Mouse (Mus musculus): ENCODE measurements around the gene Isoc2a. TPM values are rescaled to one million over a fixed set of nuclear protein-coding genes. Genes with fewer than 3 reads are reported as not detected.
"Not testable (repeated sequence)": the region's sequence is repeated elsewhere in the genome, so short reads cannot be mapped to it uniquely, and the experiment has no call there.

Gene Isoc2a
- polyA plus RNA-seq, 1 experiment from 2014 or later, result 0.88 TPM

DNA sequence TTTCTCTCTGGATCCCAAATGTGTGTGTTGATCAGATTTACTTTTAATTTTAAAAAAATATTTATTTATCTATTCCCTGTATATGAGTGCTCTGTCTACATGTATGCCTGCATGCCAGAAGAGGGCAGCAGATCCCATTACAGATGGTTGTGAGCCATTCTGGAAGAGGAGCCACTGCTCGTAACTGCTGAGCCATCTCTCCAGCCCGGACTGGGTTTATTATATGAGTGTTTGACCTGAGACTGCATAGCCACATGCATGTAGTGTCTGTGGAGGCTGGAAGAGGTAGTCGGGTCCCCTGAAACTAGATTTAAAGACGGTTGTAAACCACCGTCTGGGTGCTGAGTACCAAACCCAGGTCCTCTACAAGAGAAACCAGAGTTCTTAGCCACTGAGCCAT is 11.9 kb upstream of the Isoc2a start:
- peak; percentile 65 for DNase-seq
- no peak overlapping the region for H3K9ac ChIP-seq
- 0 out of 2 replicates have a peak, but pooled peaks cover 3% of the 10 kb centered on the region for H3K4me1 ChIP-seq (ENCODE audit: insufficient read depth)
- WGBS, result 70% methylated on average over 5 of the region's 5 CpGs
- no peak overlapping the region for H3K27ac ChIP-seq (ENCODE audit: low read depth)
- ATAC-seq (ENCODE audit: insufficient read depth), result peak; percentile 22; the same call in 1 of the 2 replicates
- peak; percentile 49 for TF ChIP-seq CTCF (IDR thresholded peaks at IDR 0.05; ENCODE audit: low read depth)
- peak overlapping the region; percentile 51 for H3K4me3 ChIP-seq (ENCODE audit: low read depth, low read length)
- H3K36me3 ChIP-seq (ENCODE audit: insufficient read depth), result no peaks in the 10 kb centered on the region
- peak overlapping the region; percentile 63 for H3K4me2 ChIP-seq
- H3K9me3 ChIP-seq (ENCODE audit: low read depth, low read length), result no peaks in the 10 kb centered on the region
- H3K27me3 ChIP-seq (ENCODE audit: insufficient read depth, low read length), result no peaks in the 10 kb centered on the region

DNA sequence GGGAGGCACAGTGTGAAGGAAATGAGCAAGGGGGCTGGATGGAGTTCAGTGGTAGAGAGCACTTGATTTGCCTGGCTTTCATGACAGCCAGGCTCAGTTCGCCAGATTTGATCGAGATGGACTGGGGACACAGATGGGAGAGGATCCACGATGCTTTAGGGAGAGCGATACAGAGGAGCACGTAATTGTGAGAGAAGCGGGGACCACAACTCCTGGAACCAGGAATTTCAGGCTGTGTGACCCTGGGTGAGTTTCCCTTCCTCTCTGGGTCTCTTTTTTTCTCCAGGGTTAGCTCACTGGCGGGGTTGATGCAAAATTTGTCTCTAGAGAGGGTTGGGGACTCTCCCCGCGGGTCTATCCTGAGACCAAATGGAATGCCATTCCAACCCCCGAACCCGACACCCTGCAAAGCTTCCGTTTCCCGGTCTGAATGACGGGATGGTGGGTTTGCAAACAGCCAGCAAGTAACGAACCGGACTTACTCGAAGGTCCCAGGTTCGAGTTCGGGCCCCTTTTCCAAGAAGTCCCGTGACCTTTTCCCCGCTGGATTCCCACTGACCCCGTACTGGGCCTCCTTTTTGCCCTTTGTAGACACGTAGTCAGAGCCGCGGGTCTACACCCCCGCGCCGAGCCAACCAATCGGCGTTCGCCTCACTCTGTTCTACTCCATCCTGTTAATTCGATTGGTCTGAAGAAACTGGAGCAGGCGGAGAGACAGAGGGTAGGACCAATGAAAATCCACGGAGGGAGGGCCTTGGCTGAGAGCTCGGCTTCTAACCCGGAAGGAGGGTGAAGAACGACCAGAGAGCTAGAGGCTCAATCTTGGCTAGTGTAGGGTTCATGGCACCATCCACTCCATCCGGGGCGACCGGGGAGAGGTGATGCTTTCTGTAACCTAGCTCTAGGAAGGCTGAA is 11.1 kb upstream of the Isoc2a start:
- Histone ChIP-seq H3K9ac (peak overlapping the region; percentile 66), H3K27me3 (ENCODE audit: insufficient read depth, low read length) (no peaks in the 10 kb centered on the region), H3K4me2 (peak overlapping the region; percentile 63), H3K4me3 (ENCODE audit: low read depth, low read length) (peak overlapping the region; percentile 51), H3K4me1 (ENCODE audit: insufficient read depth) (0 out of 2 replicates have a peak, but pooled peaks cover 3% of the 10 kb centered on the region), H3K36me3 (ENCODE audit: insufficient read depth) (no peaks in the 10 kb centered on the region), H3K9me3 (ENCODE audit: low read depth, low read length) (no peaks in the 10 kb centered on the region), H3K27ac (ENCODE audit: low read depth) (peak overlapping the region; percentile 67; the same call in 1 of the 2 replicates)
- 4% methylated on average over 40 of the region's 40 CpGs for WGBS
- peak; percentile 100 for ATAC-seq (ENCODE audit: insufficient read depth)
- TF ChIP-seq CTCF (IDR thresholded peaks at IDR 0.05; ENCODE audit: low read depth), result no peak
- peak; percentile 99 for DNase-seq

DNA sequence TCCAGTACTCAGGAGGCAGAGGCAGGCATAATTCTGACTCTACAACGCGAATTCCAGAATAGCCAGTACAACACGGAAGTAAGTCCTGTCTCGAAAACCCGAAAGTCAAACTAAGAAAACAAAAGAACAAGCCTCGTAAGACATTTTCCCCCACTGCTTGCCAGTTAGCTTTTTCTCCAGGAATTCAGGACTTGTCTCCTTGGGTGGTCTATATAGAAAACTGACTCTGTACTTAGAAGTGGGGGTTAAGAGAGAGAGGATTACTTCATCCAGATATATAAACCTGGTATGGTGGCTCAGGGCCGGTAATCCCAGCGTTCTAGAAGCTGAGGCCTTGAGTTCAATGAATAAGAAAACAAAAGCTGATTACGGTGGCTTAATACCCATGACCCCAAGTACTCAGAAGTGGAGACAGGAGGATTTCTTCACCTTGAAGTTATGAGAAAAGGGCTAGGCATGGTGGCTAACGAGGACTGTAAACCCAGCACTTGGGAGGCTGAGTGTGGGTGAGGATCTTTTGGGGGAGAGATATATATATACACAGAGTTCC is 10.2 kb upstream of the Isoc2a start:
- no peaks in the 10 kb centered on the region for H3K9me3 ChIP-seq (ENCODE audit: low read depth, low read length)
- peak overlapping the region; percentile 63 for H3K4me2 ChIP-seq
- ATAC-seq (ENCODE audit: insufficient read depth) (peak; percentile 1; the same call in 1 of the 2 replicates), DNase-seq (no peak)
- peak overlapping the region; percentile 67; the same call in 1 of the 2 replicates for H3K27ac ChIP-seq (ENCODE audit: low read depth)
- peak overlapping the region; percentile 51 for H3K4me3 ChIP-seq (ENCODE audit: low read depth, low read length)
- H3K4me1 ChIP-seq (ENCODE audit: insufficient read depth), result 0 out of 2 replicates have a peak, but pooled peaks cover 3% of the 10 kb centered on the region
- no peaks in the 10 kb centered on the region for H3K27me3 ChIP-seq (ENCODE audit: insufficient read depth, low read length)
- no peaks in the 10 kb centered on the region for H3K36me3 ChIP-seq (ENCODE audit: insufficient read depth)
- WGBS, result 41% methylated on average over 10 of the region's 10 CpGs
- H3K9ac ChIP-seq, result peak overlapping the region; percentile 66
- no peak for TF ChIP-seq CTCF (IDR thresholded peaks at IDR 0.05; ENCODE audit: low read depth)

- H3K36me3 ChIP-seq (ENCODE audit: insufficient read depth), result no peaks in the 10 kb centered on the region
- no peak within 1 kb of the TSS for H3K9ac ChIP-seq
- H3K4me3 ChIP-seq (ENCODE audit: low read depth, low read length), result no peak within 1 kb of the TSS
- H3K27me3 ChIP-seq (ENCODE audit: insufficient read depth, low read length), result no peaks in the 10 kb centered on the region
- H3K27ac ChIP-seq (ENCODE audit: low read depth), result no peak within 1 kb of the TSS
- no peaks in the 10 kb centered on the region for H3K9me3 ChIP-seq (ENCODE audit: low read depth, low read length)
- 0 out of 2 replicates have a peak, but pooled peaks cover 3% of the 10 kb centered on the region for H3K4me1 ChIP-seq (ENCODE audit: insufficient read depth)
- no peak for ATAC-seq (ENCODE audit: insufficient read depth)
- H3K4me2 ChIP-seq, result no peak within 1 kb of the TSS
- no peak for DNase-seq
- WGBS, result 45% methylated on average over 6 of the region's 6 CpGs
- no peak for TF ChIP-seq CTCF (IDR thresholded peaks at IDR 0.05; ENCODE audit: low read depth)
Observed at GRCm38 (mm10) chr7:4870133-4870532, 6.8 kb upstream of the Isoc2a start, which contains the start of gene Isoc2b. TSS of gene Isoc2b (minus strand) at chr7:4870258.

DNA sequence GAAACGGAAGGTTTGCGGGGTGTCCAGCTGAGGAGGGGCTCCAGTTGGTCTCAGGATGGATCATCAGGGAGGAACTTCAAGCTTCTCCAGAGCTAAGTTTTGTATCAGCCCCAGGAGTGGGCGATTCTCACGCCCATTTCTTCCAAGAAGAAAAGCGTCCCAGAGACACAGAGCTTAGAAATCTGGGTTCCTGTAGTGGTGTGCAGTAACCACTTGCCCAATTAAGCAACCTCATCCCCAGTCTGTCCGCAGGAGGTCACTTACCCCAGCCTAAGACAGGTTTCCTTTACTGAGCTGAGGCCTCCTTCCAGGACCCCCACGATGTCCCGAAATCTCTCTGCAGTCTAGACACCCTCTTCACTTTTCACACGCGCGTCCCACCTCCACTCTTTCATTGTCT is 273 bp downstream of the Isoc2a start:
- H3K4me1 ChIP-seq (ENCODE audit: insufficient read depth), result no peaks in the 10 kb centered on the region
- no peak for TF ChIP-seq CTCF (IDR thresholded peaks at IDR 0.05; ENCODE audit: low read depth)
- no peaks in the 10 kb centered on the region for H3K27me3 ChIP-seq (ENCODE audit: insufficient read depth, low read length)
- peak overlapping the region; percentile 88 for H3K4me2 ChIP-seq
- peak overlapping the region; percentile 52 for H3K4me3 ChIP-seq (ENCODE audit: low read depth, low read length)
- H3K36me3 ChIP-seq (ENCODE audit: insufficient read depth), result no peaks in the 10 kb centered on the region
- peak; percentile 19; the same call in 1 of the 2 replicates for ATAC-seq (ENCODE audit: insufficient read depth)
- WGBS, result 10% methylated on average over 11 of the region's 11 CpGs
- H3K27ac ChIP-seq (ENCODE audit: low read depth), result no peak overlapping the region
- H3K9me3 ChIP-seq (ENCODE audit: low read depth, low read length), result no peaks in the 10 kb centered on the region
- no peak for DNase-seq
- H3K9ac ChIP-seq, result peak overlapping the region; percentile 60

DNA sequence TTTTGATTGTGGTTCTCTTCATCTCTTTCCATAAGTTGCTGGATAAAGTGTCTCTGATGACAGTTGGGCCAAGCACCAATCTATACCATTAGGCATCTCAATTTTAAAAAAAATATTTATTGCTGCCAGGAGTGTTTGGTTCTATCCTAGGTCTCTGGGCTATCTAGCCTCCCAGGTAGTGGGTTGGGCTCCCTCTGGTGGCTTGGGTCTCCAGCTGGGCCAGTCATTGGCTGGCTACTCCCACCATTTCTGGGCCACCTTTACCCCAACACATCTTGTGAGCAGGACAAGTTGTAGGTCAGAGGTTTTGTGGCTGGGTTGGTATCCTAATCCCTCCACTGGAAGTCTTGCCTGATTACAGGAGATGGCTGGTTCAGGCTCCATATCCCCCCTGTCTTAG is 1.2 kb downstream of the Isoc2a start:
- Histone ChIP-seq H3K9me3 (ENCODE audit: low read depth, low read length) (no peaks in the 10 kb centered on the region), H3K4me2 (peak overlapping the region; percentile 88), H3K9ac (no peak overlapping the region), H3K4me3 (ENCODE audit: low read depth, low read length) (no peak overlapping the region), H3K36me3 (ENCODE audit: insufficient read depth) (no peaks in the 10 kb centered on the region), H3K4me1 (ENCODE audit: insufficient read depth) (no peaks in the 10 kb centered on the region), H3K27ac (ENCODE audit: low read depth) (no peak overlapping the region), H3K27me3 (ENCODE audit: insufficient read depth, low read length) (no peaks in the 10 kb centered on the region)
- DNase-seq, result no peak
- ATAC-seq (ENCODE audit: insufficient read depth), result no peak
- TF ChIP-seq CTCF (IDR thresholded peaks at IDR 0.05; ENCODE audit: low read depth), result peak; percentile 43

DNA sequence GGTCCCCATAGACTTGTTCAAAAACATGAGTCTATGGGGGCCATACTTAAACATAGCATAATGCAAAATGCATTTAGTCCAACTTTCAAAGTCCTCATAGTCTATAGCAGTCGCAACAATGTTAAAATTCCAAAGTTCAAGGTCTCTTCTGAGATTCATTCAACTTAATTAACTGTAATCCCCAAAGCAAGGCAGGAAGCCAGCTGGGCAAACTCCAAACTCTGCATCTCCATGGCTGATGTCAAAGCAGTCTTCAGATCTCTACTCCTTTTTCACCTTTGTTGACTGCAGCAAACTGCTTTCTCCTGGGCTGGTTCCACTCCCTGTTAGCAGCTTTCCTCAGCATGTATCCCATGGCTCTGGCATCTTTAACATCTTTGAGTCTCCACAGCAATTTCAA is 2.1 kb downstream of the Isoc2a start:
- WGBS, result 73% methylated on average over 1 of the region's 1 CpGs
- DNase-seq; H3K36me3 ChIP-seq (ENCODE audit: insufficient read depth); H3K9ac ChIP-seq; H3K27ac ChIP-seq (ENCODE audit: low read depth); H3K27me3 ChIP-seq (ENCODE audit: insufficient read depth, low read length); H3K4me1 ChIP-seq (ENCODE audit: insufficient read depth); ATAC-seq (ENCODE audit: insufficient read depth); H3K4me3 ChIP-seq (ENCODE audit: low read depth, low read length); H3K4me2 ChIP-seq; H3K9me3 ChIP-seq (ENCODE audit: low read depth, low read length): not testable (repeated sequence)

Data from lung, embryonic 14.5 days (tissue).